Mouse (Mus musculus): ENCODE measurements around the gene Gm20388.

DNA sequence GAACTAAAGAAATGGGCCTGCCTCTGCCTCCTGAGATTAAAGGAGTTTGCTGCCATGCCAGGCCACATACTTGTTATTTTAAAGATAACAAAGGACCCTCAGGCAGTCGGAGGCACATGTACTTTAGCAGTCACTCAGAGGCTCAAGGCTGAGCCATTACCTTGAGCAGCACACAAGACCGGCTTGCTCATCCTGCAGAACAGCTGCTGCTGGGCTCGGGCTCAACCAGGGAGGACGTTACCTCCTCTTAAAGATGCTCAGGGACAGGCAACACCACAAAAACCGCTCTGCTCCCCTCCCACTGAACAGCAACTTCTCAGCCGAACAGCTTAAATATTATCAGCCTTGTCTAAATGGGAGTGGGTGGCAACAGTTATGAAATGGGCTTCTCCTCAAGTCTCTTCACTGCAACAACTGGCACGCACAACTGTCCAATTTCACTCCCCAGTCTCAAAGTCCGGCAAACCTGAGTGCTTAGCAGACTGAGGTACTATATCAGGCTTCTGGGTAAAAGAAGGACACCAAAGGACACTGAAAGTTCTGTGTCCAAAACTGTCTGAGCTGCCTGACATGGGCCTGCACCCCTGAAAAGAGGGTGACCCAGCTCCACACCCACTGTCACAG is 2991.4 kb downstream of the Gm20388 start:
- no peak for TF ChIP-seq POLR2A (IDR thresholded peaks at IDR 0.05; ENCODE audit: borderline replicate concordance, control insufficient read depth, low read depth, low read length)
- no peak for TF ChIP-seq CTCF (IDR thresholded peaks at IDR 0.05; ENCODE audit: control insufficient read depth, insufficient read depth, low read length)

All from bone marrow, adult 2 months (tissue).